Mouse (Mus musculus) kidney, adult 2 months (tissue): ENCODE measurements around the gene Bcat2. TPM values are rescaled to one million over a fixed set of nuclear protein-coding genes. Genes with fewer than 3 reads are reported as not detected.

Experiments
- DNase-seq: peaks from one replicate; pipeline ENCODE4 v3.0.0; 2021
- H3K27ac ChIP-seq: fragments of 200-500 bp; 2 replicates; pipeline ENCODE4 v1.5.1; 2012; ENCODE audit warnings: low read depth, low read length, control low read depth, inconsistent platforms; ENCODE audit not compliant: insufficient read depth
- H3K27me3 ChIP-seq: fragments of 200-500 bp; replicated peaks from 2 replicates; pipeline ENCODE4 v1.6.1; 2012; ENCODE audit warnings: mild to moderate bottlenecking, moderate library complexity, low read length, inconsistent platforms; ENCODE audit not compliant: control insufficient read depth, insufficient read depth
- H3K36me3 ChIP-seq: fragments of 200-500 bp; 2 replicates; pipeline ENCODE4 v1.6.1; 2012; ENCODE audit warnings: mild to moderate bottlenecking, moderate library complexity, low read length, inconsistent platforms; ENCODE audit not compliant: control insufficient read depth, insufficient read depth
- H3K4me1 ChIP-seq: fragments of 200-500 bp; 2 replicates; pipeline ENCODE4 v1.6.1; 2011; ENCODE audit warnings: low read length; ENCODE audit not compliant: control insufficient read depth, insufficient read depth
- H3K4me3 ChIP-seq: fragments of 200-500 bp; 2 replicates; pipeline ENCODE4 v1.5.1; 2011; ENCODE audit warnings: mild to moderate bottlenecking, low read depth, low read length, control low read depth; ENCODE audit not compliant: insufficient read depth
- CTCF ChIP-seq: fragments of 200-500 bp; conservative IDR thresholded peaks from 2 replicates; pipeline ENCODE4 v1.5.1; 2011; ENCODE audit warnings: low read depth, mild to moderate bottlenecking, control low read depth, low read length, moderate library complexity, mixed read lengths; ENCODE audit not compliant: insufficient read depth, insufficient read length
- POLR2A ChIP-seq: fragments of 200-500 bp; IDR thresholded peaks from one replicate; pipeline ENCODE4 v1.6.1; 2011; ENCODE audit warnings: low read depth, low read length, control low read depth
- WGBS: fragments of 180-500 bp; shearing (Covaris S2); methylation state at CpG from one replicate; pipeline ENCODE4 v1.1.7; 2018; 5-methylcytosine and 5-hydroxymethylcytosine counted together
- polyA plus RNA-seq: library from polyadenylated mRNA; depleted of rRNA; stranded (reverse); fragments of >200 nt; gene quantifications from 2 replicates; pipeline ENCODE4 v1.2.3, GENCODE M21; 2012

The Bcat2 gene
- polyA plus RNA-seq, 1 experiment: 185 TPM

- Histone ChIP-seq H3K36me3 (no peaks in the 10 kb centered on the region), H3K27me3 (no peaks in the 10 kb centered on the region), H3K27ac (no peak overlapping the region), H3K4me1 (0 out of 2 replicates have a peak, but pooled peaks cover 4% of the 10 kb centered on the region), H3K4me3 (no peak overlapping the region)
- DNase-seq: no peak
- 84% methylated on average over 5 of the region's 5 CpGs for WGBS
- no peak for TF ChIP-seq POLR2A
- no peak for TF ChIP-seq CTCF
Measured at GRCm38 (mm10) chr7:45597013-45597412, 27.1 kb downstream of the Bcat2 start.

GRCm38 (mm10) chr7:45597527-45597926 lies 27.6 kb downstream of the Bcat2 start:
- H3K4me1 ChIP-seq: 0 out of 2 replicates have a peak, but pooled peaks cover 4% of the 10 kb centered on the region
- 69% methylated on average over 6 of the region's 6 CpGs for WGBS
- no peak overlapping the region for H3K27ac ChIP-seq
- no peaks in the 10 kb centered on the region for H3K36me3 ChIP-seq
- TF ChIP-seq POLR2A (no peak), CTCF (no peak)
- DNase-seq: peak; percentile 88
- H3K4me3 ChIP-seq: no peak overlapping the region
- H3K27me3 ChIP-seq: no peaks in the 10 kb centered on the region

GRCm38 (mm10) chr7:45598960-45599879 lies 29.3 kb downstream of the Bcat2 start:
- no peak for DNase-seq
- H3K36me3 ChIP-seq: no peaks in the 10 kb centered on the region
- H3K4me1 ChIP-seq: 0 out of 2 replicates have a peak, but pooled peaks cover 4% of the 10 kb centered on the region
- no peak for TF ChIP-seq CTCF
- no peak for TF ChIP-seq POLR2A
- no peak overlapping the region for H3K27ac ChIP-seq
- H3K27me3 ChIP-seq: no peaks in the 10 kb centered on the region
- H3K4me3 ChIP-seq: no peak overlapping the region
- WGBS: 67% methylated on average over 18 of the region's 18 CpGs

- no peak for TF ChIP-seq POLR2A
- no peak for DNase-seq
- no peak overlapping the region for H3K27ac ChIP-seq
- no peaks in the 10 kb centered on the region for H3K36me3 ChIP-seq
- WGBS: 54% methylated on average over 9 of the region's 9 CpGs
- no peak overlapping the region for H3K4me3 ChIP-seq
- H3K4me1 ChIP-seq: no peaks in the 10 kb centered on the region; the same call in 1 of the 2 replicates
- H3K27me3 ChIP-seq: no peaks in the 10 kb centered on the region
Measured at GRCm38 (mm10) chr7:45605704-45606289, 35.8 kb downstream of the Bcat2 start.

- Histone ChIP-seq H3K27ac (no peak overlapping the region), H3K4me1 (no peaks in the 10 kb centered on the region; the same call in 1 of the 2 replicates), H3K36me3 (no peaks in the 10 kb centered on the region), H3K4me3 (no peak overlapping the region), H3K27me3 (no peaks in the 10 kb centered on the region)
- TF ChIP-seq CTCF (no peak), POLR2A (no peak)
- no peak for DNase-seq
- 67% methylated on average over 1 of the region's 1 CpGs for WGBS
Measured at GRCm38 (mm10) chr7:45609511-45609910, 39.6 kb downstream of the Bcat2 start.

GRCm38 (mm10) chr7:45616277-45616676 lies 46.3 kb downstream of the Bcat2 start:
- Histone ChIP-seq H3K4me1 (no peaks in the 10 kb centered on the region; the same call in 1 of the 2 replicates), H3K27me3 (no peaks in the 10 kb centered on the region), H3K36me3 (no peaks in the 10 kb centered on the region), H3K4me3 (no peak overlapping the region), H3K27ac (no peak overlapping the region)
- 42% methylated on average over 6 of the region's 6 CpGs for WGBS
- TF ChIP-seq CTCF (no peak), POLR2A (no peak)
- peak; percentile 62 for DNase-seq

- TF ChIP-seq CTCF: no peak
- TF ChIP-seq POLR2A: no peak
- WGBS: 19% methylated on average over 31 of the region's 31 CpGs
- Histone ChIP-seq H3K4me1 (no peaks in the 10 kb centered on the region), H3K4me3 (no peak within 1 kb of the TSS), H3K27ac (no peak within 1 kb of the TSS), H3K27me3 (no peaks in the 10 kb centered on the region), H3K36me3 (no peaks in the 10 kb centered on the region)
- peak; percentile 46 for DNase-seq
Measured at GRCm38 (mm10) chr7:45617042-45617695, 47.2 kb downstream of the Bcat2 start, which contains the start of gene Fut1. Fut1 (plus strand) TSS chr7:45617289.
